Mouse (Mus musculus) embryonic fibroblast, embryonic 13.5 days (primary cell): ENCODE results near the gene Tfpi.

Experiments
- CTCF ChIP-seq: IDR thresholded peaks from 2 replicates; pipeline ENCODE4 v1.5.1; 2011; ENCODE audit warnings: mild to moderate bottlenecking, control low read depth, low read length, moderate library complexity, borderline replicate concordance; ENCODE audit not compliant: insufficient read depth
- POLR2A ChIP-seq: IDR thresholded peaks from 2 replicates; pipeline ENCODE4 v1.6.1; 2011; ENCODE audit warnings: low read depth, mild to moderate bottlenecking, control low read depth, low read length, moderate library complexity

GRCm38 (mm10) chr2:84525047-84525446 lies 48.5 kb upstream of the Tfpi start:
- no peak for TF ChIP-seq POLR2A
- no peak for TF ChIP-seq CTCF
